Mouse (Mus musculus) hindbrain, embryonic 14.5 days (tissue): ENCODE data around the gene Slc12a9. TPM values are rescaled to one million over a fixed set of nuclear protein-coding genes. Genes with fewer than 3 reads are reported as not detected.

ENCODE experiments used
- ATAC-seq: fragments of 200-750 bp; cut with Nextera tagmentation; 2 replicates; pipeline ENCODE4 v1.8.0; 2017; ENCODE audit warnings: moderate number of reproducible peaks, mild to moderate bottlenecking, moderate TSS enrichment, moderate library complexity; ENCODE audit not compliant: low FRiP score
- DNase-seq: peaks from one replicate; pipeline ENCODE4 v3.0.0-alpha.2; 2015; ENCODE audit warnings: low spot score
- H3K27ac ChIP-seq: fragments of 300-500 bp; sonication (generic); 2 replicates; pipeline ENCODE4 v1.5.1; 2014; ENCODE audit warnings: mild to moderate bottlenecking, moderate library complexity
- H3K27me3 ChIP-seq: fragments of 300-500 bp; sonication (generic); 2 replicates; pipeline ENCODE4 v1.6.1; 2014; ENCODE audit warnings: mild to moderate bottlenecking, low read length, mixed read lengths; ENCODE audit not compliant: control insufficient read depth, insufficient read depth
- H3K36me3 ChIP-seq: fragments of 300-500 bp; sonication (generic); replicated peaks from 2 replicates; pipeline ENCODE4 v1.6.1; 2014; ENCODE audit not compliant: control insufficient read depth, insufficient read depth
- H3K4me1 ChIP-seq: fragments of 300-500 bp; sonication (generic); replicated peaks from 2 replicates; pipeline ENCODE4 v1.6.1; 2014; ENCODE audit warnings: antibody characterized with exemption, low read length, mixed read lengths; ENCODE audit not compliant: control insufficient read depth, insufficient read depth
- H3K4me2 ChIP-seq: fragments of 300-500 bp; sonication (generic); replicated peaks from 2 replicates; pipeline ENCODE4 v1.6.1; 2014; ENCODE audit warnings: mild to moderate bottlenecking, moderate library complexity
- H3K4me3 ChIP-seq: fragments of 300-500 bp; sonication (generic); replicated peaks from 2 replicates; pipeline ENCODE4 v1.5.1; 2014; ENCODE audit warnings: mild to moderate bottlenecking, low read length
- H3K9ac ChIP-seq: fragments of 300-500 bp; sonication (generic); 2 replicates; pipeline ENCODE4 v1.6.1; 2014
- H3K9me3 ChIP-seq: fragments of 300-500 bp; sonication (generic); 2 replicates; pipeline ENCODE4 v1.6.1; 2016; ENCODE audit warnings: low read length; ENCODE audit not compliant: control insufficient read depth
- WGBS: fragments of 180-500 bp; shearing (Covaris S2); extraction: QIAGEN DNeasy Blood & Tissue Kit; methylation state at CpG from one replicate; pipeline ENCODE4 v1.1.7; 2014; 5-methylcytosine and 5-hydroxymethylcytosine counted together
- polyA plus RNA-seq: library from polyadenylated mRNA; unstranded; fragments of >200 nt; fragmentation: Nextera tagmentation; extraction: Ambion mirVana; gene quantifications from 2 replicates; pipeline ENCODE4 v1.2.1, GENCODE M21; 2014

Slc12a9 gene
- polyA plus RNA-seq, 1 experiment from 2014 or later = 17.6 TPM

DNA sequence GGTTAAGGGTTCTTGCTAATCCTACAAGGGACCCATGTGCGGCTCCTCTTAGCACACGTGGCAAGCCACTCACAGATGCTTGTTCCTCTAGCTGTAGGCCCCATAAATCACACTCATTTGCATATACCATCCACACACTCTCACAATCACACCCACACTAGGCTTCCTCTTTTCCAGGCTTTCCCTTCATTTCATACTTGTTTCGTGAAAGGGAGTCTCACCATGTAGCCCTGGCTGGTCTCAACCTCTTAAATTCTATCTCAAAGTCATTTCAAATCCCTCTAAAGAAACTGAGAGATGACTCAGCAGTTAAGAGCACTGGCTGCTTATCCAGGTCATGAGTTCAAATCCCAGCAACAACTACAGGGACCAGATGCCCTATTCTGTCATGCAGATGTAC, 27.6 kb downstream of the Slc12a9 start:
- peak overlapping the region; percentile 76 for H3K4me3 ChIP-seq

GRCm38 (mm10) chr5:137304816-137305215, 28.6 kb downstream of the Slc12a9 start:
- ATAC-seq = no peak
- H3K27ac ChIP-seq = no peak overlapping the region
- no peak for DNase-seq
- peak overlapping the region; percentile 47; the same call in 1 of the 2 replicates for H3K9ac ChIP-seq
- H3K4me3 ChIP-seq = peak overlapping the region; percentile 76; the same call in 1 of the 2 replicates
- 47% methylated on average over 4 of the region's 4 CpGs for WGBS
- no peaks in the 10 kb centered on the region for H3K9me3 ChIP-seq
- no peaks in the 10 kb centered on the region for H3K27me3 ChIP-seq
- H3K4me1 ChIP-seq = peaks cover 31% of the 10 kb centered on the region
- H3K4me2 ChIP-seq = peak overlapping the region; percentile 76
- H3K36me3 ChIP-seq = peaks cover 65% of the 10 kb centered on the region

More for the DNA sequence above, 27.6 kb downstream of the Slc12a9 start:
- H3K27ac ChIP-seq = no peak overlapping the region
- no peaks in the 10 kb centered on the region for H3K9me3 ChIP-seq
- peaks cover 31% of the 10 kb centered on the region for H3K4me1 ChIP-seq
- peaks cover 64% of the 10 kb centered on the region for H3K36me3 ChIP-seq
- ATAC-seq (no peak), DNase-seq (no peak)
- H3K4me2 ChIP-seq = peak overlapping the region; percentile 76
- peak overlapping the region; percentile 96 for H3K9ac ChIP-seq
- H3K27me3 ChIP-seq = no peaks in the 10 kb centered on the region
- 52% methylated on average over 3 of the region's 3 CpGs for WGBS

DNA sequence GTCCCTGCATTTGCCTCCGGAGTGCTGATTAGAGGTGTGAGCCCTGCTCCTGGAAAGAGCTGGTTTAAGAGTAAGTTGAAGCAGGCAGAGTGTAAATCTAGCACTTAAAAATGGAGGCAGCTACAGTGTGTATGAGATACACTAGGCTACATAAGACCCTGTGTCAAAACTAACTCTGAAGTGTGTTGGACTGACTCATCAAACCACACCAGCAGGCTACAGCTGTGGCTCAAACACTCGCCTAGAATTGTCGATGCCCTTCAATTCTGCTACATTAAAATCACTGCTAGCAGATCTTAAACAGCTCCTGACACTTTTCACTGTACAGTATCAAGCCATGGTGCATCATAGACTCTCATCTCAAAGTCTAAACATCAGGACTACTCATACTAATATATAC, 29.2 kb downstream of the Slc12a9 start:
- H3K9ac ChIP-seq = peak overlapping the region; percentile 47; the same call in 1 of the 2 replicates
- H3K27me3 ChIP-seq = no peaks in the 10 kb centered on the region
- H3K9me3 ChIP-seq = no peaks in the 10 kb centered on the region
- H3K4me2 ChIP-seq = no peak overlapping the region
- H3K27ac ChIP-seq = no peak overlapping the region
- WGBS = 91% methylated on average over 3 of the region's 3 CpGs
- ATAC-seq (no peak), DNase-seq (no peak)
- peaks cover 31% of the 10 kb centered on the region for H3K4me1 ChIP-seq
- peaks cover 66% of the 10 kb centered on the region for H3K36me3 ChIP-seq
- H3K4me3 ChIP-seq = no peak overlapping the region

GRCm38 (mm10) chr5:137303609-137304008, 29.8 kb downstream of the Slc12a9 start:
- WGBS = 94% methylated on average over 4 of the region's 4 CpGs
- H3K27me3 ChIP-seq = no peaks in the 10 kb centered on the region
- no peak overlapping the region for H3K4me3 ChIP-seq
- ATAC-seq = no peak
- peak overlapping the region; percentile 24; the same call in 1 of the 2 replicates for H3K9ac ChIP-seq
- H3K9me3 ChIP-seq = no peaks in the 10 kb centered on the region
- peaks cover 31% of the 10 kb centered on the region for H3K4me1 ChIP-seq
- H3K4me2 ChIP-seq = no peak overlapping the region
- H3K27ac ChIP-seq = no peak overlapping the region
- H3K36me3 ChIP-seq = peaks cover 66% of the 10 kb centered on the region
- DNase-seq = no peak

- WGBS = 73% methylated on average over 21 of the region's 21 CpGs
- no peak overlapping the region for H3K27ac ChIP-seq
- no peaks in the 10 kb centered on the region for H3K27me3 ChIP-seq
- H3K4me1 ChIP-seq = peaks cover 20% of the 10 kb centered on the region
- no peak for ATAC-seq
- H3K9ac ChIP-seq = no peak overlapping the region
- peaks cover 88% of the 10 kb centered on the region for H3K36me3 ChIP-seq
- H3K9me3 ChIP-seq = no peaks in the 10 kb centered on the region
- no peak for DNase-seq
- no peak overlapping the region for H3K4me3 ChIP-seq
- H3K4me2 ChIP-seq = no peak overlapping the region
Observed at GRCm38 (mm10) chr5:137301253-137301652, 32.1 kb downstream of the Slc12a9 start.

GRCm38 (mm10) chr5:137299240-137299639, 34.2 kb downstream of the Slc12a9 start:
- peaks cover 8% of the 10 kb centered on the region for H3K4me1 ChIP-seq
- no peak overlapping the region for H3K9ac ChIP-seq
- peaks cover 96% of the 10 kb centered on the region for H3K36me3 ChIP-seq
- H3K27me3 ChIP-seq = no peaks in the 10 kb centered on the region
- ATAC-seq = no peak
- DNase-seq = no peak
- 93% methylated on average over 7 of the region's 7 CpGs for WGBS
- H3K4me2 ChIP-seq = no peak overlapping the region
- no peaks in the 10 kb centered on the region for H3K9me3 ChIP-seq
- no peak overlapping the region for H3K4me3 ChIP-seq
- H3K27ac ChIP-seq = no peak overlapping the region

- Histone ChIP-seq H3K4me3 (no peak overlapping the region), H3K4me1 (peaks cover 16% of the 10 kb centered on the region), H3K27me3 (peaks cover 1% of the 10 kb centered on the region; the same call in 1 of the 2 replicates), H3K36me3 (peaks cover 75% of the 10 kb centered on the region), H3K9me3 (no peaks in the 10 kb centered on the region), H3K9ac (no peak overlapping the region), H3K27ac (no peak overlapping the region), H3K4me2 (no peak overlapping the region)
- 94% methylated on average over 14 of the region's 14 CpGs for WGBS
- no peak for ATAC-seq
- DNase-seq = no peak
Observed at GRCm38 (mm10) chr5:137297126-137297525, 36.3 kb downstream of the Slc12a9 start.

- no peak overlapping the region for H3K27ac ChIP-seq
- H3K4me1 ChIP-seq = peaks cover 16% of the 10 kb centered on the region
- 93% methylated on average over 15 of the region's 15 CpGs for WGBS
- H3K9me3 ChIP-seq = no peaks in the 10 kb centered on the region
- peaks cover 61% of the 10 kb centered on the region for H3K36me3 ChIP-seq
- DNase-seq (no peak), ATAC-seq (no peak)
- H3K9ac ChIP-seq = no peak overlapping the region
- H3K4me2 ChIP-seq = no peak overlapping the region
- peaks cover 13% of the 10 kb centered on the region for H3K27me3 ChIP-seq
- no peak overlapping the region for H3K4me3 ChIP-seq
Observed at GRCm38 (mm10) chr5:137295712-137296111, 37.7 kb downstream of the Slc12a9 start.

DNA sequence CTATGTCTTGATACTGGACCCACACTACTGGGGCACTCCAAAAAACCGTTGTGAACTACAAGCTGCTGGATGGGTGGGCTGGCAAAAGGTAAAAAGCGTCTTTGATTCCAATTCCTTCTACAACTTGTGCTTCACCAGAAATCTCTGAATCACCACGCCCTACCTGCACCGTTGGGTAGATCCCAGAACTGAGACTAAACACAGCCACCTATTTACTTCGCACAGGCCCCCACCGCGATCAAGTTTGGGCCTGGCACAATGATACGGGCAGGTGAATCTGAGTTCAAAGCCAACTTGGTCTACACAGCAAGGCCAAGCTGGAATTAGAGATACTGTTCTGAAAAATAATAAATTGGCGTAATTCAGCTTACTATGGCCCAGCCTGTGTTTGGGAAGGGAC, 38.1 kb downstream of the Slc12a9 start:
- no peak for ATAC-seq
- 88% methylated on average over 9 of the region's 9 CpGs for WGBS
- H3K4me3 ChIP-seq = peak overlapping the region; percentile 47; the same call in 1 of the 2 replicates
- peaks cover 57% of the 10 kb centered on the region for H3K36me3 ChIP-seq
- no peaks in the 10 kb centered on the region for H3K9me3 ChIP-seq
- peak overlapping the region; percentile 94 for H3K4me2 ChIP-seq
- peak overlapping the region; percentile 80; the same call in 1 of the 2 replicates for H3K9ac ChIP-seq
- no peak for DNase-seq
- H3K27me3 ChIP-seq = peaks cover 17% of the 10 kb centered on the region
- no peak overlapping the region for H3K27ac ChIP-seq
- H3K4me1 ChIP-seq = peaks cover 16% of the 10 kb centered on the region

GRCm38 (mm10) chr5:137294744-137295093, 38.7 kb downstream of the Slc12a9 start:
- no peak for DNase-seq
- WGBS = 8% methylated on average over 18 of the region's 18 CpGs
- Histone ChIP-seq H3K9me3 (no peaks in the 10 kb centered on the region), H3K9ac (peak overlapping the region; percentile 80), H3K27ac (peak overlapping the region; percentile 85), H3K4me1 (peaks cover 16% of the 10 kb centered on the region), H3K27me3 (peaks cover 23% of the 10 kb centered on the region), H3K4me3 (peak overlapping the region; percentile 47), H3K36me3 (peaks cover 51% of the 10 kb centered on the region), H3K4me2 (peak overlapping the region; percentile 94)
- peak; percentile 52 for ATAC-seq
